Mouse (Mus musculus): ENCODE data around the gene Best3. TPM values are rescaled to one million over a fixed set of nuclear protein-coding genes. Genes with fewer than 3 reads are reported as not detected.
"Not testable (repeated sequence)": the region's sequence is repeated elsewhere in the genome, so short reads cannot be mapped to it uniquely, and the experiment has no call there.

The Best3 gene
- polyA plus RNA-seq, 1 experiment from 2014 or later: 0.19 TPM

GRCm38 (mm10) chr10:117005707-117006464 is 19.8 kb downstream of the Best3 start:
- H3K36me3 ChIP-seq: no peaks in the 10 kb centered on the region
- no peak overlapping the region for H3K9ac ChIP-seq
- H3K4me3 ChIP-seq: no peak overlapping the region
- H3K27ac ChIP-seq (replicated peaks): no peak overlapping the region
- no peaks in the 10 kb centered on the region for H3K27me3 ChIP-seq (replicated peaks)
- peaks cover 22% of the 10 kb centered on the region for H3K4me1 ChIP-seq
- ATAC-seq (ENCODE audit: extremely low read depth, insufficient number of reproducible peaks, low FRiP score, low TSS enrichment): no peak
- WGBS: 55% methylated on average over 12 of the region's 12 CpGs
- no peak overlapping the region for H3K4me2 ChIP-seq
- H3K9me3 ChIP-seq: no peaks in the 10 kb centered on the region

GRCm38 (mm10) chr10:117009691-117010090 is 23.6 kb downstream of the Best3 start:
- WGBS: 81% methylated on average over 6 of the region's 6 CpGs
- no peak for ATAC-seq (ENCODE audit: extremely low read depth, insufficient number of reproducible peaks, low FRiP score, low TSS enrichment)
- H3K27ac ChIP-seq (replicated peaks): no peak overlapping the region
- H3K36me3 ChIP-seq: no peaks in the 10 kb centered on the region
- peaks cover 33% of the 10 kb centered on the region for H3K4me1 ChIP-seq
- H3K27me3 ChIP-seq (replicated peaks): no peaks in the 10 kb centered on the region
- H3K4me3 ChIP-seq: no peak overlapping the region
- no peak overlapping the region for H3K9ac ChIP-seq
- H3K9me3 ChIP-seq: no peaks in the 10 kb centered on the region
- no peak overlapping the region for H3K4me2 ChIP-seq

- Histone ChIP-seq H3K4me2 (no peak overlapping the region), H3K27ac (replicated peaks) (no peak overlapping the region), H3K4me3 (no peak overlapping the region), H3K9ac (no peak overlapping the region), H3K4me1 (peaks cover 33% of the 10 kb centered on the region), H3K9me3 (no peaks in the 10 kb centered on the region), H3K27me3 (replicated peaks) (no peaks in the 10 kb centered on the region), H3K36me3 (no peaks in the 10 kb centered on the region)
- 73% methylated on average over 8 of the region's 8 CpGs for WGBS
- no peak for ATAC-seq (ENCODE audit: extremely low read depth, insufficient number of reproducible peaks, low FRiP score, low TSS enrichment)
Measured at GRCm38 (mm10) chr10:117011047-117011446, 24.9 kb downstream of the Best3 start.

GRCm38 (mm10) chr10:117013689-117014390 is 27.7 kb downstream of the Best3 start:
- H3K27me3 ChIP-seq (replicated peaks): no peaks in the 10 kb centered on the region
- H3K36me3 ChIP-seq: no peaks in the 10 kb centered on the region
- ATAC-seq (ENCODE audit: extremely low read depth, insufficient number of reproducible peaks, low FRiP score, low TSS enrichment): peak; percentile 79
- peaks cover 33% of the 10 kb centered on the region for H3K4me1 ChIP-seq
- H3K27ac ChIP-seq (replicated peaks): peak overlapping the region; percentile 89
- peak overlapping the region; percentile 29 for H3K4me3 ChIP-seq
- peak overlapping the region; percentile 67 for H3K9ac ChIP-seq
- 14% methylated on average over 12 of the region's 12 CpGs for WGBS
- no peaks in the 10 kb centered on the region for H3K9me3 ChIP-seq
- peak overlapping the region; percentile 64 for H3K4me2 ChIP-seq

- H3K4me3 ChIP-seq: no peak overlapping the region
- H3K9ac ChIP-seq: no peak overlapping the region
- peak overlapping the region; percentile 71 for H3K27ac ChIP-seq (replicated peaks)
- no peaks in the 10 kb centered on the region for H3K27me3 ChIP-seq (replicated peaks)
- peaks cover 34% of the 10 kb centered on the region for H3K4me1 ChIP-seq
- H3K4me2 ChIP-seq: no peak overlapping the region
- ATAC-seq (ENCODE audit: extremely low read depth, insufficient number of reproducible peaks, low FRiP score, low TSS enrichment): no peak
- no peaks in the 10 kb centered on the region for H3K36me3 ChIP-seq
- 53% methylated on average over 5 of the region's 5 CpGs for WGBS
- H3K9me3 ChIP-seq: no peaks in the 10 kb centered on the region
Measured at GRCm38 (mm10) chr10:117014565-117014964, 28.5 kb downstream of the Best3 start.

GRCm38 (mm10) chr10:117018281-117018840 is 32.2 kb downstream of the Best3 start:
- no peak overlapping the region for H3K27ac ChIP-seq (replicated peaks)

GRCm38 (mm10) chr10:117021020-117021754 is 35.1 kb downstream of the Best3 start:
- Histone ChIP-seq H3K4me3 (no peak overlapping the region), H3K36me3 (no peaks in the 10 kb centered on the region), H3K9me3 (no peaks in the 10 kb centered on the region), H3K27me3 (replicated peaks) (no peaks in the 10 kb centered on the region; the same call in 1 of the 2 replicates), H3K4me2 (no peak overlapping the region), H3K4me1 (peaks cover 49% of the 10 kb centered on the region), H3K9ac (no peak overlapping the region), H3K27ac (replicated peaks) (no peak overlapping the region)
- 37% methylated on average over 21 of the region's 21 CpGs for WGBS
- ATAC-seq (ENCODE audit: extremely low read depth, insufficient number of reproducible peaks, low FRiP score, low TSS enrichment): no peak

More at GRCm38 (mm10) chr10:117018281-117018840, 32.2 kb downstream of the Best3 start:
- WGBS: 67% methylated on average over 7 of the region's 7 CpGs
- no peak overlapping the region for H3K4me2 ChIP-seq
- no peaks in the 10 kb centered on the region for H3K36me3 ChIP-seq
- H3K4me3 ChIP-seq: no peak overlapping the region
- no peak for ATAC-seq (ENCODE audit: extremely low read depth, insufficient number of reproducible peaks, low FRiP score, low TSS enrichment)
- peak overlapping the region; percentile 0; the same call in 1 of the 2 replicates for H3K9ac ChIP-seq
- H3K27me3 ChIP-seq (replicated peaks): no peaks in the 10 kb centered on the region; the same call in 1 of the 2 replicates
- peaks cover 50% of the 10 kb centered on the region for H3K4me1 ChIP-seq
- H3K9me3 ChIP-seq: no peaks in the 10 kb centered on the region

- Histone ChIP-seq H3K36me3 (no peaks in the 10 kb centered on the region), H3K4me3 (peak overlapping the region; percentile 52), H3K4me1 (peaks cover 40% of the 10 kb centered on the region), H3K27me3 (replicated peaks) (no peaks in the 10 kb centered on the region; the same call in 1 of the 2 replicates), H3K9me3 (no peaks in the 10 kb centered on the region), H3K27ac (replicated peaks) (peak overlapping the region; percentile 85), H3K4me2 (peak overlapping the region; percentile 81), H3K9ac (peak overlapping the region; percentile 79)
- peak; percentile 48; the same call in 1 of the 2 replicates for ATAC-seq (ENCODE audit: extremely low read depth, insufficient number of reproducible peaks, low FRiP score, low TSS enrichment)
- WGBS: 9% methylated on average over 16 of the region's 16 CpGs
Measured at GRCm38 (mm10) chr10:117023693-117024092, 37.6 kb downstream of the Best3 start.

- peaks cover 36% of the 10 kb centered on the region for H3K4me1 ChIP-seq
- not testable (repeated sequence) for H3K4me2 ChIP-seq; H3K9ac ChIP-seq; H3K9me3 ChIP-seq; H3K27me3 ChIP-seq (replicated peaks); H3K36me3 ChIP-seq; H3K4me3 ChIP-seq; H3K27ac ChIP-seq (replicated peaks); ATAC-seq (ENCODE audit: extremely low read depth, insufficient number of reproducible peaks, low FRiP score, low TSS enrichment)
Measured at GRCm38 (mm10) chr10:117025776-117026175, 39.7 kb downstream of the Best3 start.

- 76% methylated on average over 8 of the region's 8 CpGs for WGBS
Measured at GRCm38 (mm10) chr10:117026176-117026575, 40.1 kb downstream of the Best3 start.

GRCm38 (mm10) chr10:117031160-117031559 is 45.0 kb downstream of the Best3 start:
- H3K27me3 ChIP-seq (replicated peaks): no peaks in the 10 kb centered on the region; the same call in 1 of the 2 replicates

More at GRCm38 (mm10) chr10:117026176-117026575, 40.1 kb downstream of the Best3 start:
- Histone ChIP-seq H3K4me3 (no peak overlapping the region), H3K4me2 (no peak overlapping the region), H3K27me3 (replicated peaks) (no peaks in the 10 kb centered on the region; the same call in 1 of the 2 replicates), H3K27ac (replicated peaks) (no peak overlapping the region), H3K9me3 (no peaks in the 10 kb centered on the region), H3K4me1 (peaks cover 34% of the 10 kb centered on the region), H3K9ac (no peak overlapping the region), H3K36me3 (no peaks in the 10 kb centered on the region)
- no peak for ATAC-seq (ENCODE audit: extremely low read depth, insufficient number of reproducible peaks, low FRiP score, low TSS enrichment)

More at GRCm38 (mm10) chr10:117031160-117031559, 45.0 kb downstream of the Best3 start:
- ATAC-seq (ENCODE audit: extremely low read depth, insufficient number of reproducible peaks, low FRiP score, low TSS enrichment): no peak
- no peak overlapping the region for H3K4me3 ChIP-seq
- H3K9me3 ChIP-seq: no peaks in the 10 kb centered on the region
- H3K36me3 ChIP-seq: no peaks in the 10 kb centered on the region
- H3K27ac ChIP-seq (replicated peaks): no peak overlapping the region
- H3K4me2 ChIP-seq: no peak overlapping the region
- H3K4me1 ChIP-seq: peaks cover 2% of the 10 kb centered on the region; the same call in 1 of the 2 replicates
- WGBS: 83% methylated on average over 3 of the region's 3 CpGs
- no peak overlapping the region for H3K9ac ChIP-seq

Measured in heart, embryonic 13.5 days (tissue).